Mouse (Mus musculus) adrenal gland, postnatal 10 days (tissue): ENCODE measurements around the gene Hrc. TPM values are rescaled to one million over a fixed set of nuclear protein-coding genes. Genes with fewer than 3 reads are reported as not detected.
"Not testable (repeated sequence)": the region's sequence is repeated elsewhere in the genome, so short reads cannot be mapped to it uniquely, and the experiment has no call there.

ENCODE experiments used
- DNase-seq: peaks from one replicate; pipeline ENCODE4 v3.0.0; 2021; ENCODE audit warnings: mixed read lengths
- total RNA-seq, 2 experiments: library from RNA; stranded (reverse); gene quantifications; 2 replicates each; pipeline ENCODE4 v1.2.3; 2021

The Hrc gene
- total RNA-seq, 2 experiments from 2014 or later, result 10.7 to 47.8 TPM

DNA sequence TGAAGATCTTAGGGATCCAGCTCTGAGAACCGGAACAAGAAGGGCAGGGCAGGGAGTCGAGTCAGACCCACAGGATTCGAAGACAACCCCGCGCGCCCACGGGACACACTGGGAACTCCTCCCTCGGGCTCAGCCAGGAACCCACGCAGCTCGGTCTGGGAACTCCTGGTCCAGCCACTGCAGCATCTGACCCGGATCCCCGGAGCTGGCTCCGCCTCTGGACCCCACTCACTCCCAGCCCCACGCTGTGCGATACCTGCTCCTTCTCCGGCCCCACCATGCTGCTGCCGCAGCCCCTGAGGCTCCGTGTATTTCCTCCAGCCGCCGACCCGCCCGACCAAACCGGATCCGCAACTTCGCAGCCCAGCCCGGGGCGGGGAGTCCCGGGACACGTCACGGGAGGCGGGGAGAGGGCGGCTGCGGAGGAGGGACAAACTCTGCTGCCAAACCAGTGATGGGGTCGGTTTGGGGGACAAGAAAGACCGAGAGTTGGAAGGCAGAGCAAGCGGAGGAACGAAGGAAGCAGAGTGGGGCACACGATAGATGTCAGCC, 1.6 kb upstream of the Hrc start, which contains the start of gene Trpm4:
Gene Trpm4, minus strand, starts transcription at position 350 of the 552 bp plus-strand sequence.
- DNase-seq, result peak; percentile 92

DNA sequence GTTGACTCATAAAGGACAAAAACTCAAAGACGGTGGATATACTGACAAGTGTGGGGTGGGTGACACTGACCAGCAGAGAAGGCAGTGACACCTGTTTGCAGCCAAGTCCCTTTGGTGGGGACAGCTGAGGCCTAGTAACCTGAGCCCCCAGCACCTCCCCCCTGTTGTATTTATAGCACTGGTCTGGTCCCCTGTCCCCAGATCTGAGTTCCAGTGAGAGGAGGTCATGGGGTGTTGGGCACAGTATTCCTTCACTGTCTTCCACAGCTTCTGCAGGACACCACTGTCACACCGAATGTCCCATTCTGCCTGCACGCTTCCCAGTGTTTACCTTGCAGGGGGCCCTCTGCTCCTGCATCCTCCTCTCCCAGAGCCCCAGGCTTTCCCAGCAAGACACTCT, 485 bp upstream of the Hrc start:
- DNase-seq, result no peak

DNA sequence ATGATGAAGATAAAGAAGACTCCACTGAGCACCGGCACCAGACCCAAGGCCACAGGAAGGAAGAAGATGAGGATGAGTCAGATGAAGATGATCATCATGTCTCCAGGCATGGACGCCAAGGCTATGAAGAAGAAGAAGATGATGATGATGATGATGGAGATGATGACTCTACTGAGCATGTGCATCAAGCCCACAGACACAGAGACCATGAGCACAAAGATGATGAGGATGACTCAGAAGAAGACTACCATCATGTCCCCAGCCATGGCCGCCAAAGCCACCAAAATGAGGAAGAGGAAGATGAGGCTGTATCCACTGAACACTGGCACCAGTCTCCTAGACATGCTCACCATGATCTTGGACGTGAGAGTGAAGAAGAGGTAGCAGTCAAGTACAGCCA, 1.2 kb downstream of the Hrc start:
- no peak for DNase-seq

DNA sequence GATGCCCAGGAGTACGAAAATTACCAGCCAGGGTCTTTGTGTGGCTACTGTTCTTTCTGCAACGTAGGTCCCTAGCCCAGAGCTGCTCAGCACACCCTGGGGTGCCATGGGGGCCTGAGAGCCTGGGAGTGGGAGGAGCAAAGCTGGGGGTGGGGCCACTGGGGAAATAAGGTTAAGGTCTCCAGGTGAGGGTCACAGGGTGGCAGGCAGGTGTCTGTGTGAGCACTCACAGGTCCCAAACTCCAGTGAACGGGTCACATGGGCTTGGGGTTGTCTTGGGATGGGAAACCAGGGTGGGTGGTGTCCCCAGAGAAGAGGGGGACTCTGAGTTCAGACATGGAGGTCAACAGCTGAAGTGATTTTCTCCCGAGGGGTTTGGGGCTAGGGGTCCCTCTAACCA, 2.4 kb downstream of the Hrc start:
- DNase-seq, result no peak

DNA sequence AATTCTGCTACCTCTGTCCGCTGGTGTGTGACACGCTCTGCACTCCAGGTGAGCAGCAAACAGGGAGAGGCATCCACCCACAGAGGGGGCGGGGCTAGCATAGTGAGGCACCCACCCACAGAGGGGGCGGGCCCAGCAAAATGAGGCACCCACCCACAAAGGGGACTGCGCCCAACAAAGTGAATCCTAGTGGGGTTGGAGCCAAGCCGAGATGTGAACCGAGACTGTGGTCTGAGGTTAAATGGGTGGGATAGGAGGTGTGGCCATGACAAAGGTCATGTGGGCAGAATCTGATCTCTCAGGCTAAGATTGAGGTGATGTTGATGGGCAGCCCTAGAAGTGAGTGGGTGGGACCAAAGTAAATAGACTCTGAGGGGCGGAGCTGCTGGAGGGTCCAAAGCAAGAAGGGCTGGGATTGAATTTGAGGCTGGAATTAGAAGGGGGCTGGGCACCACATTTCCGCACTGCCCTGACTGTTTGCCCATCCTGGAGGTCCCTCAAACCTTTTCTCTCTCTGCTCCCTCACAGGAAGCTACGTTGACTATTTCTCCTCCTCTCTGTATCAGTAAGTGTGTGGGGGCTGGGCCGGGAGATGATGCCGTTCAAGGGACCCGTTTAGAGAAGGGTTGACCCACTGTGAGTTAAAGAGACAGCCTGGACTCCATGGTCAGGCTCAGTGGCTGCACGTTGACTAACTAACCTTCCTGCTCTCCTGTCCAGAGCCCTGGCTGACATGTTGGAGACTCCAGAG, 3.2 kb downstream of the Hrc start:
- DNase-seq, result no peak

DNA sequence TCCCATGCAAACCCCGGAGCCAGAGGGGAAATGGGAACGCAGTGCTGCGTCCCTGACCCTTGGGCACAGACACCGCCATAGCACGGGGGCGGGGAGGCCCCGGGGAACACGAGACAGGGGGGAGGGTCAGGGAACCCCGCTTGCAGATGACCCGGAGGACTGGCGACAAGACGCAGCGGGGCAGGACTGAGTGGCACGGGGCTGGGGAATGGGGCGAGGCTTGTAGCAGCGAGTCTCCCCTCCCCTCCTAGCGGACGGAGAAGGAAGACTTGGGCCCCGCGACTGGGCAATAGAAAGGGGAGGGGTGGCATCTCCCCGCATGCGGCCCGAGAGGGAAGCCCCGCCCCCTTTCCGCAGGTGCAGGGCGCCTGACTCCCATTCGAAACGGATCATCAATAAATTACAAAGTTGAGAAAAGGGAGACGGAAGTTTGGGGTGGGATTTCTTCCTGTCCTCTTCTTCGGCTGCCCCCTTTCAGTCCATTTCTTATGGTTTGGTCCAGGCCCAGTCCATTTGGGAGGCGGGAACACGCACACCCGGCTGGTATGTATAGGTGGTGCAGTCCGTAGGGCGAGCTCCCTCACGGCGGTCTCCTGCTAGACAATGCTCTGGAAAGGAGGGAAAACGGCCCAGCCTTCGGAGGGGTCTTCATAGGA, 4.4 kb downstream of the Hrc start:
- peak; percentile 76 for DNase-seq

DNA sequence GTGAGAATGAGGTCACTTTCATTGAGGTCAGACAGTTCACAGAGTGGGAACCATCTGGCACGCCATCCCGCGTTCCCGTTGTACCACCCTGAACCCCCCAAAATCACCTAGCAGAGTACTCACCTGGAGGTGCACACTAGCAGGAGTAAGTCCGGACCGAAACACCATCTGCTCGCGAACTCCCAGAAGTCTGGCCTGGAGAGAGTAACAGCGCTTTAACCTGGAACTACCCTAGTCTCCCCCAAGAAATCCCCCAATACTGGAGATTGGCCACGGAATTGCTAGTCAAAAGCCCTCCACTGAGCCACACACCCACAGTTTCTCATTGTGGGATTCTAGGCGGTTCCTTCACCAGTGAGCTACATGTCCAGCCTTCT, 5.0 kb downstream of the Hrc start:
- DNase-seq, result no peak

DNA sequence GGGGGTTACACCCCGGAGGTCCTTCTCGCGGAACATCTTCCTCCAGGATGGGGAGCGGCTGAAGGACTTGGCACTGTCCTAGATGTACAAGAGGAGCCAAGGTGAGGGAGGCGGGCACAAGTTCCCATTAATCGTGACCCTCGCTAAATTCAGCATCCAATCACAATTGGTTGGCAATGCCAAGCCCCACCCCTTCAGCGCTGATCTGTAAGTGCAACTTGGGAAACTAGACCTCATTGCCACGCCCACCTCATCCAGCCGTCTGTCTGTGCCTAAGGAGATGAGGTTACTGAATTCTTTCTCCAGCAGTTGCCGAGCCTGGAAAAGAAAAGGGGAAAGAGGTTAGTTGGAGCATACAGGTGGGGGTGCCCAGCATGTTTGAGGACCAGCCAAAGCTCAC, 5.6 kb downstream of the Hrc start:
- peak; percentile 59 for DNase-seq

DNA sequence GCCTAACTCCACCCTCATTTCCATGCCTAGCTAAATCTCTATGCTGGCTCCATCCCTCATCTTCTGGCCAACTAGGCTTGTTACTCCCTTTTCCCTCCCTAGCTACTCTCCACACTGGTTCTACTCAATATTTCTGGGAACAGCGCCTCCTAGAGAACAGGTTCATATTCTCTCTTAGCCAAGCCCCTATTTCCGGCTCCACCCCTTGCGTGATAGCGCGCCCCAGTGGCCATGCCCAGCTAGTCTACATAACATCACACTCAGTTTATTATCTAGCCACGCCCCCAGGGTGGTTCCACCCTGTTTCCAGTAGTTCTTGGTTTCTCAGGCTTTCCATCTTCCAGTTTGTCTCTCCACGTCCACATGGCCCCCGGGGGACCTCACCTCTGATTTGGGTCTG, 6.2 kb downstream of the Hrc start:
- DNase-seq, result peak; percentile 86

DNA sequence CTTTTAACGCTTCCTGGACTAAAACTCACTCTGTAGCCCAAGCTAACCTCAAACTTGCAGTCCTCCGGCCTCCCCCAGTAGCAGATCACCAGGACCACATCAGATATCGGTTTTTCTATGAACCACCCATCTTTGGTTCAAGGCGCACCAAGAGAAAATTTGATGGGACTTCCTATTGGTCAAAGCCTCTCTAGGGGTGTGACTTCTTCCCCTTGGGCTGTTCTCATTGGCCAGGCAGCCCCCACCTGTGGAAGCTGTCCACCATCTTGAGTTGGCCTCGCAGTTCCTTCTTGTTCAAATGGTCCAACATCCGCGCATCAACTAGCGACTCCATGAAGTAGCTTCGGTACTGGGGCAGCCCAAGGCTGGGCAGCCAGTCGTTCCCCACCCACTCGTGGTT, 7.0 kb downstream of the Hrc start:
- no peak for DNase-seq

DNA sequence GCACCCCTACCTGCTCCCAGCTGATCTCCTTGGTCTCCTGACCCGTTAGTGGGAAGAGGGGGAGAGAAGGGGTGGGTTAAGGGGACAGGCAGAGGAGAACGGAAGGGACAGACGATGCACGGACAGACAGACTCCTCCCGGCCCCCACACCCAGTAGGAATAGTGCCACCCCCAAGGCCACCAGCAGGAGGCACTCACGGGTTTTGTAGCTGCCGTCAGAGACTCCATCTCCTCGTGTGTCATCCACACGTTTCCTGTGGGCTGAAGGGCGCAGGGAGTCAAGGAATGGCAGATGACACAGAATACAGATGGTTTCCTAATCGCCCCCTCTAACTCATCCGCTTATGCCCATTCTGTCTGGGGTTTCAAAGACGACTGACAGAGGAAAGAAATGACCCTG, 8.5 kb downstream of the Hrc start:
- DNase-seq, result no peak

DNA sequence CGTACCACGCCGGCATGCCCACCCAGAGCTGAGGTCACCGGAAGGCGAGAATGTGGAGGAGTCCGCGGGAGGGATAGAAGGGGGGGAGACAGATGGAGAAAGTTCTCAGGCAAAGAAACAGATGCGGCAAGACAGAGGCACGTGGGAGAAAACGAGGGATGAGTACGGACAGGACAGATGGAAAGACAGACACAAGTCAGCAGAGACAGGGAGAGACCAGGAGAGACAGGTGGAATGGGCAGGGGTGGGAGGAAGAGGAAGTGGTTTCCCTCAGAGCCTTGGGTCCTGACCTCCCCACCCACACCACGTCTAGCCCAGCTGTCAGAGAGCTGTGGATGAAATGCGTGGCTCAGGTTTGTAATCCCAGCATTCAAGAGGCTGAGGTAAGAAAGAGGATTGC, 11.8 kb downstream of the Hrc start:
- DNase-seq, result no peak

DNA sequence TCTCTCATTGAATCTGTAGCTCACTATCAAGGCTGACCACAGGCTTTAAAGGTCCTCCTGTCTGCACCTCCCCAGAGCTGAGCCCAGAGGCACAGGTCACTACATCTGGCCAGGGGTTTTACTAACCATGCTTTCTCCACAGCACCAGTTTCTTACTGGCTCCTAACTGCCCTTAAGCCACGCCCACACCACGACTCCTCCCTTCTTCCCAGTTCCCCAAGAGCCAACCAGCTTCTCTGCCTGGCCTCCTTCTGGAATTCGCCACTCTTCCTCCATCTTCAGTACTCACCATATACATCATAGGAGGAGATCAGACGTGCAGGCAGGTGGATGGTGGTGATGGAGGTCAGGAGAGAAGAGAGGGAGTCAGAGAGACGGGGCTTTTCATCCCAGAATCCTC, 18.0 kb downstream of the Hrc start:
- no peak for DNase-seq

DNA sequence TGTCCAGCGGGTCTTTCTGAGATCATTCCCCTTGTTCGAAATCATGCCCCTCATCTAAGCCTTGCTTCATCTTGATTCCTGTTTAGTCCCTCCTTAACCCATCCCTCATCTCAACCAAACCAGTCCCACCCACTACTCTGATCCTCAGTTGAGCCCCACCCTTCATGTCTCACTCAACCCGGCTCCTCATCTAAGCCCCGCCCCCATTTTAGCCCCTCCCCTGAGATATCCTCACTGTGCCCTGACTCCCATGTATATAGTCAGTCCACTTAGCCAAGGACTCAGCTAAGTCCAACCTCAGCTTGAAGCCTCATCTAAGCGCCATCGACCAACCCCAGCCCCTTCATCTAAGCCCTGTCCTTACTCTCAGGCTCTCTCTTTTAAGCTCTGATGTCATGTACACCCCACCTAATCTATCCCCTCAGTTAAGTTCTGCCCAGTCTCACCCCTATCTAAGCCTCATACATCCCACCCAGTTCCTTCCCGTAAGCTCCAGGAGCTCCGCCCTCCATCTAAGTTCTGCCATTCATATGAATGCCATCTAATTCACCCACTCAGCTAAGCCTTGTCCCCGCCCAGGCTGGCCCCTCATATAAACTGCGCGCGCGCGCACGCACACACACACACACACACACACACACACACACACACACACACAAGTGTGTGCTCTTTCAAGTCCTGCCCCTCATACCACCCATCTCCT, 20.4 kb downstream of the Hrc start:
- no peak for DNase-seq

DNA sequence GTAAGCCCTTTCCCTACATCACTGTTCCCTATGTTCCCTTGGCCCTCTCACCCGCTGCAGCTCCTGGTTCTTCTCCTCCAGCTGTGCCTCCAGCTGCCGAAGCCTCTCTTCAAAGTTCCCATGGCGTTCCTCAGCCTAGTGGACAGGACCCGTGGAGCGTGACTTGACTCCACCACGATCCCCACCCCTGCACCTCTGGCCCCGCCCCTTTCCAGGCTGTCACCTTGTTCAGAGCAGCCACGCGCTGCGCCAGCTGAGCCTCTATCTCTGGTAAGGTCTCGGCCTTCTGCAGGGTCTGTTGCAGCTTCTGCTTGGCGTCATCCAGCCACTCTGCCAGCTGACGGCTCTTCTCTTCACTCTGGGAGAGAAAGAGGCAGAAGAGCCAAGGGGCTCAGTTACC, 21.0 kb downstream of the Hrc start:
- no peak for DNase-seq

DNA sequence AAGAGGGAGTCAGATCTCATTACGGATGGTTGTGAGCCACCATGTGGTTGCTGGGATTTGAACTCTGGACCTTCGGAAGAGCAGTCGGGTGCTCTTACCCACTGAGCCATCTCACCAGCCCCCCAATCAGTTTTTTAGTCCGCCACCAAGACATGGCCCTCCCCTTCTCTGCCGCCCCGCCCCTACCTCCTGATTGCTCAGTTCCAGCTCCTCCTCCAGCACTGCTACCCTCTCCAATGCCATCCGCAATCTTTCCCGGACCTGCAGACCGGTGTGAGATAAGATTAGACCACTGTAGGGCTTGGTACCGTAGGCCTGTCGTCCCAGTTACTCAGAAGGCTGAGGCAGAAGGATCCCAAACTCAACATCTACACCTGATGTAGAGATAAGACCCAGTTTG, 24.0 kb downstream of the Hrc start:
- DNase-seq, result not testable (repeated sequence)

DNA sequence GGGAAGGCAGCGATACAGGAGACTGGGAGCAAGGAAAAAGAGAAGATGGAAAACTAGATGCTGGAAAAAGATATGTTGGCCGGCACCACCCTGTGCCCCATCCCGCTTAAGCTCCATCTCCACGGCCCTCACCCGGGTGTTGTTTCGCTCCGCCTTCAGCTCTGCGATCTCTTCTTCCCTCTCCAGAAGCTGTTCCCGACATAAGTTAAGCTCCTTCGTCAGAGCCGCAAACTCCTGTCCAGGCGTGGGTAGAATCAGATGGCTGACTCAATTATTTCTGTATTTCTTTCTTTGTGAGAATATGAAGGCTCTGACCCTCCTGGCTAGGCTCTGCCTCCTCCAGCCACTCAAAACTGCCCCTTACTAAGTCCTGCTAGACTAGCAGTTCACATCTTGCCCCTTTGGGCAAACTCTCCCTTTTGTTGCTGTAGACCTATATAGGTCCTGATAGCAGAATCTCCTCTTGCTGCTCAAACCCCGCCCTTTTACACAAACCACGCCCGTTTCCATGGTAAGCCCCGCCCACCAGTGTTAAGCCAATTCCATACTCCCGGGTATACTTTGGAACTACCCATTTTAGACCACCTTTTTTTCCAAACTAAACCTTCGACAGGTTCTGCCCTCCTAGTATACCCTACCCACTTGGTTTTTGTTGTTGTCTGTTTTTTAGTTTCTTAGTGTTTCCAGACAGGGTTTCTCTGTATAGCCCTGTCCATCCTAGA, 25.5 kb downstream of the Hrc start:
- DNase-seq, result no peak

DNA sequence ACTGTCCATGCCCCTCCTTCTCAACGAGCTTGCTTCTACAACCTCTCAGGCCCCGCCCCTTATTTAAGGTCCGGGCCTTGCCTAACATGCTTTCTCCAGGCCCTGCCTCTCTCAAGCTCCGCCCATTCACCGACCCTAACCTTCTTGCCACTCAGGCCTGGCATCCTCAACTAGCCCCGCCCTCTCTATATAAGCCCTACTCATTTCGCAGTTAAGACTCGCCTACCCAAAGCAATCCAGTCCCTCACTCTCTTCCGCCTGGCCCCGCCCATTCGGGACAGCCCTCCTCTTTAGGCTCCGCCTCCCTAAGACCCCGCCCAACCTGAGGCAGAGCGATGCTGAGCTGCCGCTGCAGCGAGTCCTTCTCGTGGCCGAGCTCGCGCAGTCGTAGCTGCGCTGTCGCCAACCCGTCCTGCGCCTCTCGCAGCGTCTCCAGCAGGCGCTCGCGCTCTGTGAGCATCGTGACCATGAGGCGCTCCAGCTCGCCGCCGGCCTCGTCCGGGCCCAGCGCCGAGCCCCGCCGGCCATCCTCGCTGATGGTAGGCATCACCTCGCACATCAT, 26.2 kb downstream of the Hrc start:
- DNase-seq, result peak; percentile 80

DNA sequence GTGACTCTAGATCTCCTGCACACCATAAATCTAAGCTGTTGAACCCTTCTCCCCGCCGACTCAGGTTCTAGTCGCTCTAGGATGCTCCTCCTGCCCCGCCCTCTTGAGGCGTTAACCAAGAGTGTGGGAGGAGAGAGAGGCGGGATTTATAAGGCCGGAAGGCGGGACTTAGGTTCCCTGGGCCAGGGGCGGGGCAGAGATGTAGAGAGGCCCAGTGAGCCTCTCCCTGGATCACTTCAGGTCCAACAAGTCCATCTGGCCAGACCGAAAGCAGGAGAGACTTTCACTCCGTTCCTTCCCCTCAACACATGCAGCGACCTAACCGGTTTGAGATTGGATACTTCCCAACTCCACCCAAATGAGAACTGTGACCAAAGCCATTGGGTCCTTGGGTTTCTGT, 27.7 kb downstream of the Hrc start:
- DNase-seq, result peak; percentile 32

DNA sequence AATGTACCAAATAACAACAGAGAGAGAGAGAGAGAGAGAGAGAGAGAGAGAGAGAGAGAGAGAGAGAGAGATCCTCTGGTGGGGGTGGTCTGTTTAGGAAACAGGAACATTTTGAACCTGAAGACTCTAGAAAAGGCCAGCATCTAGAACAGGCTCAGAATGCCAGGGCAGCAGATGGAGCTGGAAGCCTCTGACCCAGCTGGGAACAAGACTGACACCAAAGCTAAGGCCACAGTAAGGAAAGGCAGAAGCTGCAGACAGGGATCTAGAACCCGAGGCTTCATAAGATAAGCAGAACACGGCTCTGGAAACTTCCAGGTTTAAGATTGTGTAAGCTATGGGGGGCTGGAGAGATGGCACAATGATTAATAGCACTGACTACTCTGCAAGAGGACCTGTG, 28.9 kb downstream of the Hrc start:
- DNase-seq, result no peak

DNA sequence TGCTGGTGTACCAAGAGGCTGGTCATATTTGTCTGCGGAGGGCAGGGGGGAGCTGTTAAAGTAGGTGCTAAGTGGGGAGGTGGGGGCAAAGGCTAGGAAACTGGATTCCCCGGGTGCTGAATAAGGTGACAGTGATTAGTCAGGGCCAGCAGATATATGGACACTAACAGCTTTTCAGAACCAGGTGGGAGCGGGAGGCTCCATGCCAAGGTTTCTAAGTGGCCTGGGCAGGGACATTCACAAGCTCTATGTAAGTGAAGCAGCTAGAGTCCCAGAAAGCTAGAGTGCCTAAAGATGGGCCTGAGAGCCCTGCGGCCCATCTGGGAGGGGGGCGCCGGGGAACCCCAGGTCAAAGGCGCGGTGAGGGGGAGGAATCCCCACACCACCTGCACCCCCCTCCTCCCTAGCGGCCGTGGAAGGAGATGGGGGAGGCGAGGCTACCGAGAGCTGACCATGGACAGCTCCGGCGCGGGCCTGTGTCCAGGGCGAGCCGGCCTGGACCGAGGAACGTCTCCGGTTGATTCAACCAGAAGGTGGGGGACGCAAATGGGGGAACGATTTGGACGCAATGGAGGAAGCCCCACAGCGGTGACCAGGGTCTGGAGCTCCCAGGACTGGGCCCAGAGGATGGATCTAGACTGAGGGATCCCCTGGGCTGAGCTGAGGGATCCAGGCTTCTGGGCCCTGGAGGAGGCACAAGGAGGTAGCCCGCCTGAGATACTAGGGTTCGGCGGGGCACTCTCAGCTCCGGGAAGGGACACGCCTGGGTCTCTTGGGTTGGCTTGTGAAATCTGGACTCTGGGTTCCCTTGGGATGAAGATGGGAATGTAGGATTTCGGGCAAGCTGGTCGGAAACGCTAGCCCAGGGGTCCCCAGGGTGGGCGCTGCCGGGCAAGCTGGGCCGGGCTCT, 30.9 kb downstream of the Hrc start:
- DNase-seq, result peak; percentile 77
